Mouse (Mus musculus): ENCODE measurements at regions not wholly inside any gene's neighbourhood (a gene's known extent, or its start where the extent isn't known, plus 50 kb on each side); places are given as distances from the start of the nearest gene placed in this dataset.

- H3K4me3 ChIP-seq (ENCODE audit: low read depth, low read length) = no peak overlapping the region
- H3K27ac ChIP-seq (ENCODE audit: low read depth, low read length) = no peak overlapping the region
- H3K36me3 ChIP-seq (ENCODE audit: control insufficient read depth, insufficient read depth, low read length) = no peaks in the 10 kb centered on the region
- ATAC-seq (replicated peaks; ENCODE audit: low FRiP score) (no peak), DNase-seq (ENCODE audit: low spot score) (no peak)
- WGBS = 52% methylated on average over 5 of the region's 5 CpGs
- no peaks in the 10 kb centered on the region for H3K9me3 ChIP-seq (ENCODE audit: control insufficient read depth, low read length)
- H3K4me1 ChIP-seq (replicated peaks; ENCODE audit: control insufficient read depth, insufficient read depth, low read length) = no peaks in the 10 kb centered on the region
- H3K27me3 ChIP-seq (replicated peaks; ENCODE audit: control insufficient read depth, insufficient read depth, low read length) = no peaks in the 10 kb centered on the region
- no peak overlapping the region for H3K4me2 ChIP-seq
- H3K9ac ChIP-seq (ENCODE audit: low read depth, low read length) = no peak overlapping the region
Measured at GRCm38 (mm10) chr3:31459456-31459855, 149.3 kb upstream of the Slc7a14 start.

- no peak overlapping the region for H3K4me3 ChIP-seq (ENCODE audit: low read depth, low read length)
- no peak overlapping the region for H3K4me2 ChIP-seq
- no peaks in the 10 kb centered on the region for H3K27me3 ChIP-seq (replicated peaks; ENCODE audit: control insufficient read depth, insufficient read depth, low read length)
- ATAC-seq (replicated peaks; ENCODE audit: low FRiP score) (no peak), DNase-seq (ENCODE audit: low spot score) (no peak)
- no peaks in the 10 kb centered on the region for H3K36me3 ChIP-seq (ENCODE audit: control insufficient read depth, insufficient read depth, low read length)
- no peaks in the 10 kb centered on the region for H3K9me3 ChIP-seq (ENCODE audit: control insufficient read depth, low read length)
- no peak overlapping the region for H3K9ac ChIP-seq (ENCODE audit: low read depth, low read length)
- WGBS = 73% methylated on average over 3 of the region's 4 CpGs
- no peaks in the 10 kb centered on the region; the same call in 1 of the 2 replicates for H3K4me1 ChIP-seq (replicated peaks; ENCODE audit: control insufficient read depth, insufficient read depth, low read length)
- no peak overlapping the region for H3K27ac ChIP-seq (ENCODE audit: low read depth, low read length)
Measured at GRCm38 (mm10) chr3:31457938-31458337, 147.8 kb upstream of the Slc7a14 start.

- Histone ChIP-seq H3K36me3 (ENCODE audit: control insufficient read depth, insufficient read depth, low read length) (no peaks in the 10 kb centered on the region), H3K4me1 (replicated peaks; ENCODE audit: control insufficient read depth, insufficient read depth, low read length) (peaks cover 2% of the 10 kb centered on the region; the same call in 1 of the 2 replicates), H3K27ac (ENCODE audit: low read depth, low read length) (no peak overlapping the region), H3K9ac (ENCODE audit: low read depth, low read length) (no peak overlapping the region), H3K9me3 (ENCODE audit: control insufficient read depth, low read length) (no peaks in the 10 kb centered on the region), H3K4me3 (ENCODE audit: low read depth, low read length) (no peak overlapping the region), H3K4me2 (no peak overlapping the region), H3K27me3 (replicated peaks; ENCODE audit: control insufficient read depth, insufficient read depth, low read length) (no peaks in the 10 kb centered on the region)
- no peak for DNase-seq (ENCODE audit: low spot score)
- ATAC-seq (replicated peaks; ENCODE audit: low FRiP score) = no peak
- 80% methylated on average over 5 of the region's 5 CpGs for WGBS
Measured at GRCm38 (mm10) chr3:31455031-31455430, 144.9 kb upstream of the Slc7a14 start.

GRCm38 (mm10) chr3:31444861-31445260 is 134.7 kb upstream of the Slc7a14 start:
- 100% methylated on average over 1 of the region's 1 CpGs for WGBS
- no peak overlapping the region for H3K4me3 ChIP-seq (ENCODE audit: low read depth, low read length)
- no peak for DNase-seq (ENCODE audit: low spot score)

DNA sequence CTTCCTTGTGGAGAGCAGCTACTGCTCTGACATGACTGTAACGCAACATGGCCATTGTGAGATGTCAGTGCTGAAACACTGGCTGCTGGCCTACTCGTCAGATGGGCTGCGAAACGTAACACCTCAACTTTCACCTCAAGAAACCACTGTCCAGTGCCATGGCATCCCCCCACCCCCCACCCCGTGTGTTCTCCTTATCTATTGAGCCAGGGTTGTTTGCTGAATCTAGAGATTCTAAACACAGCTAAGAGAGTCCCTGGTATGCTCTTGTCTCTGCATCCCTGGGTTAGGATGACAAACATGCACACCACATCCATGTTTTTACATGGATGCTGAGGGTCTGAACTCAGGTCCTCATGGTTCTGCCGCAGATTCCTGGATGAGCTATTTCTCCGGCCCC is 134.1 kb upstream of the Slc7a14 start:
- Histone ChIP-seq H3K9ac (ENCODE audit: low read depth, low read length) (no peak overlapping the region), H3K9me3 (ENCODE audit: control insufficient read depth, low read length) (peaks cover 9% of the 10 kb centered on the region; the same call in 1 of the 2 replicates), H3K4me3 (ENCODE audit: low read depth, low read length) (no peak overlapping the region), H3K36me3 (ENCODE audit: control insufficient read depth, insufficient read depth, low read length) (no peaks in the 10 kb centered on the region), H3K4me1 (replicated peaks; ENCODE audit: control insufficient read depth, insufficient read depth, low read length) (peaks cover 4% of the 10 kb centered on the region), H3K4me2 (peak overlapping the region; percentile 40), H3K27me3 (replicated peaks; ENCODE audit: control insufficient read depth, insufficient read depth, low read length) (no peaks in the 10 kb centered on the region), H3K27ac (ENCODE audit: low read depth, low read length) (peak overlapping the region; percentile 39; the same call in 1 of the 2 replicates)
- no peak for DNase-seq (ENCODE audit: low spot score)
- WGBS = 65% methylated on average over 7 of the region's 7 CpGs
- ATAC-seq (replicated peaks; ENCODE audit: low FRiP score) = peak; percentile 65

More at GRCm38 (mm10) chr3:31444861-31445260, 134.7 kb upstream of the Slc7a14 start:
- peaks cover 4% of the 10 kb centered on the region for H3K4me1 ChIP-seq (replicated peaks; ENCODE audit: control insufficient read depth, insufficient read depth, low read length)
- H3K9ac ChIP-seq (ENCODE audit: low read depth, low read length) = no peak overlapping the region
- H3K27ac ChIP-seq (ENCODE audit: low read depth, low read length) = no peak overlapping the region
- H3K9me3 ChIP-seq (ENCODE audit: control insufficient read depth, low read length) = peaks cover 9% of the 10 kb centered on the region; the same call in 1 of the 2 replicates
- no peak overlapping the region for H3K4me2 ChIP-seq
- ATAC-seq (replicated peaks; ENCODE audit: low FRiP score) = 0 out of 2 replicates have a peak, but pooled peaks have one; percentile 70
- H3K36me3 ChIP-seq (ENCODE audit: control insufficient read depth, insufficient read depth, low read length) = no peaks in the 10 kb centered on the region
- H3K27me3 ChIP-seq (replicated peaks; ENCODE audit: control insufficient read depth, insufficient read depth, low read length) = no peaks in the 10 kb centered on the region

- Histone ChIP-seq H3K9me3 (ENCODE audit: control insufficient read depth, low read length) (peaks cover 9% of the 10 kb centered on the region; the same call in 1 of the 2 replicates), H3K36me3 (ENCODE audit: control insufficient read depth, insufficient read depth, low read length) (no peaks in the 10 kb centered on the region), H3K27ac (ENCODE audit: low read depth, low read length) (peak overlapping the region; percentile 39; the same call in 1 of the 2 replicates), H3K9ac (ENCODE audit: low read depth, low read length) (no peak overlapping the region), H3K27me3 (replicated peaks; ENCODE audit: control insufficient read depth, insufficient read depth, low read length) (no peaks in the 10 kb centered on the region), H3K4me3 (ENCODE audit: low read depth, low read length) (no peak overlapping the region), H3K4me1 (replicated peaks; ENCODE audit: control insufficient read depth, insufficient read depth, low read length) (peaks cover 4% of the 10 kb centered on the region), H3K4me2 (peak overlapping the region; percentile 40)
- 69% methylated on average over 5 of the region's 5 CpGs for WGBS
- DNase-seq (ENCODE audit: low spot score) (no peak), ATAC-seq (replicated peaks; ENCODE audit: low FRiP score) (peak; percentile 72)
Measured at GRCm38 (mm10) chr3:31443894-31444293, 133.7 kb upstream of the Slc7a14 start.

DNA sequence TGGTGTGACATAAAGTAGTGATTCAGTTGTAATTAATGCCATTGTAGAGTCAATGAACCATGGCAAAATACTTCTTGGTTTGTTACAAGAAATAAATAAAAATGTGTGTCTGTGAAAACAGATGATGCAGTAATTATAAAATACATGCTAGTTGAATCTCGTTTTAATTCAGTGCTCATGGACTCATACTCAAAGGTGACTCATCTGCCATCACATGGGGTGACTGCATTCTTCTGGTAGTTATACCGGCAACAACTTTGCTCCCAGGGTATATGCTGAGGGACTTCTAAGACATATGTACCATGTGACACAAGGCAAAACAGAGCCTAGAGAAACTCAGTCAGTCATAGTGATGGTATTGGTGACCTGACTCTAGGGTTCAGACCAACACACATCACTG is 130.1 kb upstream of the Slc7a14 start:
- no peak overlapping the region for H3K27ac ChIP-seq (ENCODE audit: low read depth, low read length)
- DNase-seq (ENCODE audit: low spot score) = no peak
- H3K4me1 ChIP-seq (replicated peaks; ENCODE audit: control insufficient read depth, insufficient read depth, low read length) = 0 out of 2 replicates have a peak, but pooled peaks cover 2% of the 10 kb centered on the region
- no peaks in the 10 kb centered on the region for H3K27me3 ChIP-seq (replicated peaks; ENCODE audit: control insufficient read depth, insufficient read depth, low read length)
- H3K9ac ChIP-seq (ENCODE audit: low read depth, low read length) = no peak overlapping the region
- H3K36me3 ChIP-seq (ENCODE audit: control insufficient read depth, insufficient read depth, low read length) = no peaks in the 10 kb centered on the region
- no peak overlapping the region for H3K4me2 ChIP-seq
- 79% methylated on average over 2 of the region's 2 CpGs for WGBS
- H3K9me3 ChIP-seq (ENCODE audit: control insufficient read depth, low read length) = 0 out of 2 replicates have a peak, but pooled peaks cover 3% of the 10 kb centered on the region
- ATAC-seq (replicated peaks; ENCODE audit: low FRiP score) = no peak
- no peak overlapping the region for H3K4me3 ChIP-seq (ENCODE audit: low read depth, low read length)

DNA sequence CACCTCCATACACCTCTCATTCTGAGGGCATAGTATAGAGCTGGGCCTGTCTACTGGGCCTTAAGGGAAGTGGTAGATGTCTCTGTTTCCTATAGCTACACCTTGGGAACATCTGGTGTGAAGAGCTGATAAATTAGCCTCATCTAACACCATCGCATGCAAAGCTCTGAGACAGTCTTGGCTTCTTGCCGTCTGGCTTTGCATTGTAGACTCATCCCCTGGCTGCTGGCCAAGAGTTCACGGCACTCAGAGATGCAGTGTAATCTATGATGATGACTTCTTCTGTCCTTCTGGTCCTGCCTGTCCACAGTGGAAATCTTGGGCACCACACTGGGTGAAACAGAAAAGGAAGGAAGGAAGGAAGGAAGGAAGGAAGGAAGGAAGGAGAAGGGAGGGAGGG is 127.8 kb upstream of the Slc7a14 start:
- Histone ChIP-seq H3K4me1 (replicated peaks; ENCODE audit: control insufficient read depth, insufficient read depth, low read length) (0 out of 2 replicates have a peak, but pooled peaks cover 3% of the 10 kb centered on the region), H3K4me3 (ENCODE audit: low read depth, low read length) (no peak overlapping the region), H3K27ac (ENCODE audit: low read depth, low read length) (no peak overlapping the region), H3K9me3 (ENCODE audit: control insufficient read depth, low read length) (0 out of 2 replicates have a peak, but pooled peaks cover 3% of the 10 kb centered on the region), H3K36me3 (ENCODE audit: control insufficient read depth, insufficient read depth, low read length) (no peaks in the 10 kb centered on the region), H3K4me2 (no peak overlapping the region), H3K9ac (ENCODE audit: low read depth, low read length) (no peak overlapping the region), H3K27me3 (replicated peaks; ENCODE audit: control insufficient read depth, insufficient read depth, low read length) (no peaks in the 10 kb centered on the region)
- ATAC-seq (replicated peaks; ENCODE audit: low FRiP score) = no peak
- DNase-seq (ENCODE audit: low spot score) = no peak
- WGBS = 61% methylated on average over 3 of the region's 3 CpGs

- ATAC-seq (replicated peaks; ENCODE audit: low FRiP score) (peak; percentile 86), DNase-seq (ENCODE audit: low spot score) (no peak)
- WGBS = 35% methylated on average over 3 of the region's 3 CpGs
Measured at GRCm38 (mm10) chr3:31435204-31435963, 125.2 kb upstream of the Slc7a14 start.

More at GRCm38 (mm10) chr3:31435204-31435963, 125.2 kb upstream of the Slc7a14 start:
- H3K36me3 ChIP-seq (ENCODE audit: control insufficient read depth, insufficient read depth, low read length) = no peaks in the 10 kb centered on the region
- no peak overlapping the region for H3K4me2 ChIP-seq
- H3K27ac ChIP-seq (ENCODE audit: low read depth, low read length) = no peak overlapping the region
- no peaks in the 10 kb centered on the region for H3K9me3 ChIP-seq (ENCODE audit: control insufficient read depth, low read length)
- H3K4me1 ChIP-seq (replicated peaks; ENCODE audit: control insufficient read depth, insufficient read depth, low read length) = 0 out of 2 replicates have a peak, but pooled peaks cover 3% of the 10 kb centered on the region
- no peak overlapping the region for H3K4me3 ChIP-seq (ENCODE audit: low read depth, low read length)
- H3K9ac ChIP-seq (ENCODE audit: low read depth, low read length) = no peak overlapping the region
- H3K27me3 ChIP-seq (replicated peaks; ENCODE audit: control insufficient read depth, insufficient read depth, low read length) = no peaks in the 10 kb centered on the region

All from liver, embryonic 11.5 days (tissue).